Mouse (Mus musculus) brown adipose tissue, adult 24 weeks (tissue): ENCODE measurements around the gene Nsmf. TPM values are rescaled to one million over a fixed set of nuclear protein-coding genes. Genes with fewer than 3 reads are reported as not detected.

Experiments
- H3K27ac ChIP-seq: fragments of 200-500 bp; replicated peaks from 2 replicates; pipeline ENCODE4 v1.5.1; 2012; ENCODE audit warnings: low read depth, mild to moderate bottlenecking, low read length
- H3K4me1 ChIP-seq: fragments of 200-500 bp; 2 replicates; pipeline ENCODE4 v1.6.1; 2012; ENCODE audit warnings: low read length, mixed read lengths; ENCODE audit not compliant: control insufficient read depth, insufficient read depth, insufficient read length
- H3K4me3 ChIP-seq: fragments of 200-500 bp; 2 replicates; pipeline ENCODE4 v1.5.1; 2012; ENCODE audit warnings: low read depth, mild to moderate bottlenecking, low read length, moderate library complexity; ENCODE audit not compliant: insufficient read depth
- polyA plus RNA-seq: library from polyadenylated mRNA; stranded (reverse); fragments of >200 nt; gene quantifications from 2 replicates; pipeline ENCODE4 v1.2.4, GENCODE M21; 2012; ENCODE audit not compliant: missing spikeins, insufficient read depth, insufficient read length

Nsmf gene
- polyA plus RNA-seq: 10.6 and 15.1 TPM in 2 replicates

- Histone ChIP-seq H3K4me1 (peaks cover 5% of the 10 kb centered on the region), H3K4me3 (peak within 1 kb of the TSS; percentile 80), H3K27ac (no peak within 1 kb of the TSS)
Measured at GRCm38 (mm10) chr2:25054221-25055067, at the start of gene Nsmf. TSS of gene Nsmf (plus strand) at chr2:25054355.

- no peak overlapping the region for H3K4me3 ChIP-seq
- H3K27ac ChIP-seq: no peak overlapping the region
- no peaks in the 10 kb centered on the region for H3K4me1 ChIP-seq
Measured at GRCm38 (mm10) chr2:25006767-25007166, 47.4 kb upstream of the Nsmf start.

- H3K27ac ChIP-seq: no peak overlapping the region
- H3K4me1 ChIP-seq: no peaks in the 10 kb centered on the region
- no peak overlapping the region for H3K4me3 ChIP-seq
Measured at GRCm38 (mm10) chr2:25008250-25008649, 45.9 kb upstream of the Nsmf start.

GRCm38 (mm10) chr2:25022678-25023077 is 31.5 kb upstream of the Nsmf start:
- H3K4me3 ChIP-seq: no peak overlapping the region
- H3K4me1 ChIP-seq: no peaks in the 10 kb centered on the region
- no peak overlapping the region for H3K27ac ChIP-seq

GRCm38 (mm10) chr2:25025109-25025508 is 29.0 kb upstream of the Nsmf start:
- Histone ChIP-seq H3K4me3 (no peak overlapping the region), H3K4me1 (no peaks in the 10 kb centered on the region), H3K27ac (no peak overlapping the region)

- no peak overlapping the region for H3K27ac ChIP-seq
- H3K4me1 ChIP-seq: no peaks in the 10 kb centered on the region
- no peak overlapping the region for H3K4me3 ChIP-seq
Measured at GRCm38 (mm10) chr2:25034994-25035393, 19.2 kb upstream of the Nsmf start.

GRCm38 (mm10) chr2:25040089-25040488 is 14.1 kb upstream of the Nsmf start:
- H3K4me3 ChIP-seq: no peak overlapping the region
- H3K27ac ChIP-seq: no peak overlapping the region

GRCm38 (mm10) chr2:25050921-25051320 is 3.2 kb upstream of the Nsmf start:
- Histone ChIP-seq H3K27ac (no peak overlapping the region), H3K4me3 (no peak overlapping the region), H3K4me1 (peaks cover 5% of the 10 kb centered on the region)

More at GRCm38 (mm10) chr2:25040089-25040488, 14.1 kb upstream of the Nsmf start:
- H3K4me1 ChIP-seq: no peaks in the 10 kb centered on the region

- Histone ChIP-seq H3K4me1 (peaks cover 5% of the 10 kb centered on the region), H3K4me3 (no peak overlapping the region), H3K27ac (no peak overlapping the region)
Measured at GRCm38 (mm10) chr2:25051450-25051849, 2.7 kb upstream of the Nsmf start.

GRCm38 (mm10) chr2:25053101-25053500 is 1.1 kb upstream of the Nsmf start:
- H3K27ac ChIP-seq: no peak overlapping the region
- H3K4me3 ChIP-seq: no peak overlapping the region

GRCm38 (mm10) chr2:25055068-25055405 is 882 bp downstream of the Nsmf start:
- H3K4me3 ChIP-seq: peak overlapping the region; percentile 80
- H3K27ac ChIP-seq: no peak overlapping the region
- peaks cover 5% of the 10 kb centered on the region for H3K4me1 ChIP-seq

More at GRCm38 (mm10) chr2:25053101-25053500, 1.1 kb upstream of the Nsmf start:
- H3K4me1 ChIP-seq: peaks cover 5% of the 10 kb centered on the region

GRCm38 (mm10) chr2:25055409-25056155 is 1.4 kb downstream of the Nsmf start:
- Histone ChIP-seq H3K4me3 (peak overlapping the region; percentile 80; the same call in 1 of the 2 replicates), H3K27ac (no peak overlapping the region), H3K4me1 (peaks cover 5% of the 10 kb centered on the region)

GRCm38 (mm10) chr2:25058926-25059325 is 4.8 kb downstream of the Nsmf start:
- Histone ChIP-seq H3K27ac (no peak overlapping the region), H3K4me3 (no peak overlapping the region), H3K4me1 (peaks cover 5% of the 10 kb centered on the region)

GRCm38 (mm10) chr2:25063523-25063922 is 9.4 kb downstream of the Nsmf start:
- H3K27ac ChIP-seq: no peak overlapping the region
- H3K4me1 ChIP-seq: no peaks in the 10 kb centered on the region
- H3K4me3 ChIP-seq: no peak overlapping the region

- H3K27ac ChIP-seq: no peak overlapping the region
- no peak overlapping the region for H3K4me3 ChIP-seq
- H3K4me1 ChIP-seq: no peaks in the 10 kb centered on the region
Measured at GRCm38 (mm10) chr2:25064285-25064684, 10.1 kb downstream of the Nsmf start.
